Mouse (Mus musculus): ENCODE results near the gene Cfap58. TPM values are rescaled to one million over a fixed set of nuclear protein-coding genes. Genes with fewer than 3 reads are reported as not detected.

Gene Cfap58
- polyA plus RNA-seq (2015; fragmentation: Nextera tagmentation; extraction: Ambion mirVana), result not detected in 2 replicates

DNA sequence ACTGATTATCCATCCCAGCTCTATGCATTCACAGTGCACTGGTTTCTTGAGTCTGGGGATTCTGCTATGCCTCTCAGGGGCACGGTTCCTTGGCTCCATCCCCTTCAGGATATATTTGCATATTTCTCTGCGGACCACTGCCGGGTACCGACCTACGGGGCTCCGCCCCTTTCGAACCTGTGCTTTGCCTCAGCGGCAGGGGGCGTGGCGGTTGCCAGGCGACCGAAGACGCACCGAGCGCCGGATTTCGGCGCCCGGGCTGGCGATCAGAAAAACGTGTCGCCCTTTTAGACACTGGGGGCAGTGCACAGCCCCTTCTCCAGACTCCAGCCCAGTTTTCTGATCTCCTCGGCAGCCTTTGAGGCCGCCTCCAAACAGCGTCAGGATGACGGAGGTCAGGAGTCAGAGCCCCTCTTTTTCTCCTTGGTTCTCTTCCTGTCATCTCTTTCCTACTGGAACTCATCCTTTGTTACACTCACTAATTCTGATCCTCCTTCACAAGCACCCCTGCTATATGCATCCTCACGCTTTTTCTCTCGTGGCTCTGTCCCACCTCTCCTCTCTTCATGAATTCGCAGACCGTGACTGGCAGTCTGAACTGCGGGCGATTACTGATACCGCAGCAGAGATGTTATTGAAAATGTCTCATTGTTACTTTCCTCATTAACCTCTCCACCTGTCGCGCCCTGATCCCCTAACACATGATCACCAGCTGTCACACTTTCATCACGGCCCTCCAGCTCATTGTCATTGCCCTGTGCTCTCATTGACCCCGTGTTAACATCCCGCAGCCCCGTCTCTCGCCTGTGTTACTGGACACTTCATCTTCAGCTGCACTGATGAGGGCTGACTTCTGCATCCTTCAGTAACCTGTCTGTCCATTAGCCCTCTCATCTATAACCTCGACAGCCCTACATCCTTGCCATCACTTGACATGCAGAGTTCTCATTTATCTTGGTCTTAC, at the start of gene Cfap58:
Cfap58 (plus strand) TSS at position 233 of the 964 bp plus-strand sequence.
- H3K27me3 ChIP-seq (replicated peaks; ENCODE audit: control insufficient read depth, insufficient read depth, low read length), result no peaks in the 10 kb centered on the region
- H3K4me3 ChIP-seq (ENCODE audit: low read length), result peak within 1 kb of the TSS; percentile 41
- H3K4me2 ChIP-seq (ENCODE audit: low read depth, low read length), result peak within 1 kb of the TSS; percentile 72
- 0 out of 2 replicates have a peak within 1 kb of the TSS, but pooled peaks have one; percentile 22 for H3K9ac ChIP-seq (ENCODE audit: low read depth, low read length)
- no peaks in the 10 kb centered on the region for H3K9me3 ChIP-seq (ENCODE audit: control insufficient read depth, low read length)
- no peaks in the 10 kb centered on the region for H3K36me3 ChIP-seq (ENCODE audit: control insufficient read depth, insufficient read depth, low read length)
- no peak within 1 kb of the TSS for H3K27ac ChIP-seq (ENCODE audit: low read length)
- H3K4me1 ChIP-seq (ENCODE audit: control insufficient read depth, insufficient read depth, low read length), result no peaks in the 10 kb centered on the region
- 8% methylated on average over 41 of the region's 41 CpGs for WGBS
- ATAC-seq, result peak; percentile 77

DNA sequence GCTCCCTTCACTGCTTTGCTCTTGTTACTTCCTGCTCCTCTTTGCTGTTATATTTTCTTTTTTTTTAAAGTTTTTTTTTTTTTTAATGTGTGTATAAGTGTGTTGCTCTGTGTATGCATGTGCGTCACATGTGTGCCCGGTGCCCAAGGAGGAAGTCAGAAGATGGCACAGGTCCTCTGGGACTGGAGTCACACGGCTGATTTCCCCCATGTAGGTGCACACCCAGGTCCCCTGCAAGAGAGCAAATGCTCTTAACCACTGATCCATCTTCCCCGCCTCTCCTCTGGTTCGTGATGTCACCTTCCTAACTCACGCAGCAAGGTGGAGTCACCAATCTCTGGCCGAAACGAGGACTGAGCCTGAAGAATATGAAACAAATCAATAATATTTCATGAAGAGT, 49.4 kb upstream of the Cfap58 start:
- H3K27ac ChIP-seq (ENCODE audit: low read length), result no peak overlapping the region
- H3K4me1 ChIP-seq (ENCODE audit: control insufficient read depth, insufficient read depth, low read length), result peaks cover 13% of the 10 kb centered on the region; the same call in 1 of the 2 replicates

DNA sequence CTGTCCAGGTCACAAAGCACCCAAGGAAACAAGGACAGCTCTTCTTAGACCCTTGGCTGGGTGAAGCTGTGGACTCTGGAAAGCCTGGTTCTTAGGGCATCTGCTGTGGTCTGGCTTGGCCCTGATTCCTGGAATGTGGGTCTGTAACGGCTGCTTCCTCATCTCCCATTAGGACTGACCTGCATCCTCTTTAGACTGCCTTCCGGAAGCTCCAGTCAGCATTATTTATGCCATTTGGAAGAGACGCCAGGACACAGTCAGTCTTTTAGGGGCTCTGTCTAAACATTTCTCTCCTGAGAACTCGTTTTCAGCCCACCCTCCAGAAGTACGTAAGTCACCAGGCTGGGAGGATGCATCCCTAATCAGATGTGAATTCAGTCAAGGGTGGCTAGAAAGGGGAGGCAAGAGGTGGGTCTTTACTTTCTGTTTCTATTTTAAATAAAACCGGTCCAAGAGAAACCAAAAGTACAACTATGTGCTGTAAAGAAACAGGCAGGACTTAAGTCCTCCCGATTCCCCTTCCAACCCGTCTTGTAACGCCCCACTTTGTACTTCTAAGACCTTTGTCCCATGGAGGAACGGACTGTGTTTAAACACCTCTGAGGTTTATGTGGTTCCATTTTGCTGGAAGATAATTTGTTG, 46.9 kb upstream of the Cfap58 start:
- H3K27ac ChIP-seq (ENCODE audit: low read length), result peak overlapping the region; percentile 70
- H3K4me2 ChIP-seq (ENCODE audit: low read depth, low read length), result 0 out of 2 replicates have a peak overlapping the region, but pooled peaks have one; percentile 2
- H3K9ac ChIP-seq (ENCODE audit: low read depth, low read length), result no peak overlapping the region
- peaks cover 13% of the 10 kb centered on the region; the same call in 1 of the 2 replicates for H3K4me1 ChIP-seq (ENCODE audit: control insufficient read depth, insufficient read depth, low read length)
- peak; percentile 32; the same call in 1 of the 2 replicates for ATAC-seq
- H3K36me3 ChIP-seq (ENCODE audit: control insufficient read depth, insufficient read depth, low read length), result no peaks in the 10 kb centered on the region; the same call in 1 of the 2 replicates
- no peak overlapping the region for H3K4me3 ChIP-seq (ENCODE audit: low read length)
- no peaks in the 10 kb centered on the region for H3K27me3 ChIP-seq (replicated peaks; ENCODE audit: control insufficient read depth, insufficient read depth, low read length)
- WGBS, result 34% methylated on average over 10 of the region's 10 CpGs
- no peaks in the 10 kb centered on the region for H3K9me3 ChIP-seq (ENCODE audit: control insufficient read depth, low read length)

More for the DNA sequence above, 49.4 kb upstream of the Cfap58 start:
- no peaks in the 10 kb centered on the region for H3K9me3 ChIP-seq (ENCODE audit: control insufficient read depth, low read length)
- no peak overlapping the region for H3K4me3 ChIP-seq (ENCODE audit: low read length)
- H3K36me3 ChIP-seq (ENCODE audit: control insufficient read depth, insufficient read depth, low read length), result no peaks in the 10 kb centered on the region; the same call in 1 of the 2 replicates
- H3K4me2 ChIP-seq (ENCODE audit: low read depth, low read length), result no peak overlapping the region
- 88% methylated on average over 8 of the region's 8 CpGs for WGBS
- H3K27me3 ChIP-seq (replicated peaks; ENCODE audit: control insufficient read depth, insufficient read depth, low read length), result no peaks in the 10 kb centered on the region
- no peak for ATAC-seq
- no peak overlapping the region for H3K9ac ChIP-seq (ENCODE audit: low read depth, low read length)

DNA sequence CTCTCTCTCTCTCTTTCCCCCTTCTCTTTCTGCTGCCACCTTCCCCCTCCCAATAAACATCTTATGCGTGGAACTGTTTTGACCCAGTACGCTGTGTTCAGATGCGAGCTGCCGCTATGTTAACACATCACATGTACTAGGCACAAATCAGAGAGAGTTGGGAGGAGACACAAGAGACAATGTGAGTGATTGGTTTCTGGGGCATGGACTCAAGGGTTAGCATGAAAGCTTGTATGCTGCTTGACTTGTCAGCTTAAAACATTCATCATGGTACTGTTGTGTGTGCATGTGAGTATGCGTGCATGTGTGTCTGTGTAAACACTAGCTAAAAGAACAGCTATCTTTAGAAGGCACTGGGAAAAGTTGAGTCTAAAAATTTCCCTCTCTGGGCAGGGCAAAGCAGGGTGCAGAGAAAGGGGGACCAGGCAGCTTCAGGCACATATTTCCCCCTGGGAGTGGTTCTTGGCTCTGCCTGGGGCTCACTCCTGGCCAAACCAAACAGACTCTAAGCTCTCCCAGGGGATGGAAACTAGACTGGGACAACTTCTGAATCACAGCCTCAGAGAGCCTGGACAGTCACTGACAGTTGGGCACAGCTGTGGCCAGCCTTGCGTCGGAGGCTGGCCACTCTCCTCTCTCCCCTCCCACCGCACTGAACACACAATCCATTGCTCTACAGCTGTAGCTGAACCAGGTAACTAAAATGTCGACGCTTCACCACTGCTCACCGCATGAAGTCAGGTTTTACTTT, 45.7 kb upstream of the Cfap58 start:
- Histone ChIP-seq H3K4me3 (ENCODE audit: low read length) (no peak overlapping the region), H3K27ac (ENCODE audit: low read length) (peak overlapping the region; percentile 33), H3K4me2 (ENCODE audit: low read depth, low read length) (no peak overlapping the region), H3K27me3 (replicated peaks; ENCODE audit: control insufficient read depth, insufficient read depth, low read length) (no peaks in the 10 kb centered on the region), H3K36me3 (ENCODE audit: control insufficient read depth, insufficient read depth, low read length) (no peaks in the 10 kb centered on the region; the same call in 1 of the 2 replicates), H3K9me3 (ENCODE audit: control insufficient read depth, low read length) (no peaks in the 10 kb centered on the region), H3K9ac (ENCODE audit: low read depth, low read length) (no peak overlapping the region), H3K4me1 (ENCODE audit: control insufficient read depth, insufficient read depth, low read length) (peaks cover 13% of the 10 kb centered on the region; the same call in 1 of the 2 replicates)
- WGBS, result 56% methylated on average over 11 of the region's 11 CpGs
- ATAC-seq, result peak; percentile 51

DNA sequence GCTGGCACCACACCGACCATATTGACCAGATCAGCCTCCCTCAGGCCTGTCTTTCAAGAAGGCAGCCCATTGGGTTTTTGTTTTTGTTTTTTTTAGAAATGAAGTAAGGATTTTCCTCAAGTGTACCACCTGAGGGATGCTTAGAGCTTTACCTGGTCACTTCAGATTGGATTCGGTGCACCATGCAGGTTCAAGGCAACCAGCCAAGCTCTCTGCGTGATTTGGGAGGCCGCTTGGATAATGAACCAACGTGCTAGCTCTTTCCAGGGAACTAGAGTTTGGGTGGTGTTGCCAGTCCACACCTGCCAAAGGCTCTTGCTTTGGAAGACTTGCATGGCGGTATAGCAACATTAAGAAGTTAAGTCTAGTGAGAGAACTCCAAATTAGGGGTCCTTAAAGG, 44.4 kb upstream of the Cfap58 start:
- Histone ChIP-seq H3K4me1 (ENCODE audit: control insufficient read depth, insufficient read depth, low read length) (peaks cover 13% of the 10 kb centered on the region; the same call in 1 of the 2 replicates), H3K36me3 (ENCODE audit: control insufficient read depth, insufficient read depth, low read length) (peaks cover 7% of the 10 kb centered on the region; the same call in 1 of the 2 replicates), H3K27me3 (replicated peaks; ENCODE audit: control insufficient read depth, insufficient read depth, low read length) (no peaks in the 10 kb centered on the region), H3K27ac (ENCODE audit: low read length) (no peak overlapping the region), H3K4me2 (ENCODE audit: low read depth, low read length) (no peak overlapping the region), H3K9me3 (ENCODE audit: control insufficient read depth, low read length) (no peaks in the 10 kb centered on the region), H3K4me3 (ENCODE audit: low read length) (no peak overlapping the region), H3K9ac (ENCODE audit: low read depth, low read length) (no peak overlapping the region)
- no peak for ATAC-seq
- WGBS, result 93% methylated on average over 6 of the region's 6 CpGs

DNA sequence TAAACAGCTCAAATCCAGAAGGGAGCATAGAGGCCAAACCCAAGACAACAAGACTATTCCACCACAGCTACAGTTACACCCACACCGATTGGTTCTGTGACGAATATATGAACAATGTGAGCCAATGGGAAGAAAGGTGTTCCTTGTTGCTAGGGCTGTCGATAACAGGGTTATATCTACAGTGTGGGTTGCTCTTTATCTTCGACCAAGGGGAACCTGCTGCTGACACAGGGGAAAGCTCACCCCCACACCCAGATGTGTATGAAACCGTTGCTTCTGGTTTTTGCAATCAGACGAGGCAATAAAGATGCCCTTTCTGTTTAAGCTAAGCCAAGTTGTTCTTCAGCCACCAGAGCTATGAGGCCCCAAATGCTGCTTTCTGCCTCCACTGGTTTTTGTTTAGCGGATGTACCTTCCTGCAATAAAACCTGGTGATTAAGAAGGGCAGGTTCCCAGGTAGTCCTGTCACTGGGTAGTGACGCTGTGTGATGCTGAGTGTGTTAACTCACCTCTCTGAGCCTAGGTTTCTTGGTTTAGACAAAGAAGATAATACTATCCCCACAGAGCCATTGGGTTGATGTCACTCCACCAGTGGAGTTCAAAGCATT, 38.9 kb upstream of the Cfap58 start:
- WGBS, result 77% methylated on average over 8 of the region's 8 CpGs
- H3K27me3 ChIP-seq (replicated peaks; ENCODE audit: control insufficient read depth, insufficient read depth, low read length), result no peaks in the 10 kb centered on the region
- no peak overlapping the region for H3K9ac ChIP-seq (ENCODE audit: low read depth, low read length)
- peaks cover 15% of the 10 kb centered on the region; the same call in 1 of the 2 replicates for H3K4me1 ChIP-seq (ENCODE audit: control insufficient read depth, insufficient read depth, low read length)
- H3K27ac ChIP-seq (ENCODE audit: low read length), result no peak overlapping the region
- H3K36me3 ChIP-seq (ENCODE audit: control insufficient read depth, insufficient read depth, low read length), result peaks cover 7% of the 10 kb centered on the region; the same call in 1 of the 2 replicates
- H3K9me3 ChIP-seq (ENCODE audit: control insufficient read depth, low read length), result no peaks in the 10 kb centered on the region
- peak; percentile 38; the same call in 1 of the 2 replicates for ATAC-seq
- H3K4me2 ChIP-seq (ENCODE audit: low read depth, low read length), result no peak overlapping the region
- H3K4me3 ChIP-seq (ENCODE audit: low read length), result no peak overlapping the region

DNA sequence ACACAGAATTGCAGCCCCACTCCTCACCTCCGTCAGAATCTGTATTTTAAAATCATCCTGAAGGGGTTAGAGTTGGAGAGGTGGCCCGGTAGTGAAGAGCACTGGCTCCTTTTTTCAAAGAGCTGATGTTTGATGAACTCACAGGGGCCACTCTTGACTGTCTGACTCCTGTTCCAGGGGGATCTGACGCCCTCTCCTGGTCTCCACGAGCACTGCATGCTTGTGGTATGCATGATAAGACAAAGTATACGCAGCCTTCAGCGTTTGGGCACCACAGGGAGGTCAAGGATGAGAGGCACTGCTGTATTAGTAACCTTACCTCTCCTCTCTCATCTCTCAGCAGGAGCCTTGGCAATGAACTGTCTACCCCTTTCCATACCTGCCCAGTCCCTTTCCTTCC, 37.5 kb upstream of the Cfap58 start:
- Histone ChIP-seq H3K4me3 (ENCODE audit: low read length) (no peak overlapping the region), H3K4me1 (ENCODE audit: control insufficient read depth, insufficient read depth, low read length) (peaks cover 18% of the 10 kb centered on the region), H3K9ac (ENCODE audit: low read depth, low read length) (no peak overlapping the region), H3K36me3 (ENCODE audit: control insufficient read depth, insufficient read depth, low read length) (peaks cover 7% of the 10 kb centered on the region; the same call in 1 of the 2 replicates), H3K9me3 (ENCODE audit: control insufficient read depth, low read length) (no peaks in the 10 kb centered on the region), H3K4me2 (ENCODE audit: low read depth, low read length) (no peak overlapping the region), H3K27me3 (replicated peaks; ENCODE audit: control insufficient read depth, insufficient read depth, low read length) (no peaks in the 10 kb centered on the region), H3K27ac (ENCODE audit: low read length) (no peak overlapping the region)
- WGBS, result 68% methylated on average over 6 of the region's 6 CpGs
- no peak for ATAC-seq

DNA sequence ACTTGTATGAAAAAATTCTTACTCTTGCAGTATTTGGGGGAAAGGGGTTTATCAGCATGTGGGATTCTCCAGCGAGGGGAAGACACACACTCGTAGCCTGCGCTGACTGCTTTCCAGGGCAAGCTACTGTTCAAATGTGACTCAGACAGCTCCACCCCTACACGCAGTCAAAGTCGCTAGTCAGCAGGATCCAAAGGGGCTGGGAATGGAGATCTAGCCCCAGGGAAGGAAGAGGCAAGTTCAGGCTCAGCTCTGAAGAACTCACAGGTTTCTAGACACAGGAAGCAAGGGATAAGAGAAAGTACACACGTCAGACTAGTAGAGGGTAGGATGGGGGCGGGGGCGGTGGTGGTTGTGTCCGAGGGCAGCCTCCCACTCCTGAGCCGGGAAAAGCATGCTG, 36.9 kb upstream of the Cfap58 start:
- H3K27ac ChIP-seq (ENCODE audit: low read length), result no peak overlapping the region
- 88% methylated on average over 10 of the region's 10 CpGs for WGBS
- no peaks in the 10 kb centered on the region for H3K27me3 ChIP-seq (replicated peaks; ENCODE audit: control insufficient read depth, insufficient read depth, low read length)
- H3K9ac ChIP-seq (ENCODE audit: low read depth, low read length), result no peak overlapping the region
- no peak overlapping the region for H3K4me2 ChIP-seq (ENCODE audit: low read depth, low read length)
- peaks cover 7% of the 10 kb centered on the region; the same call in 1 of the 2 replicates for H3K36me3 ChIP-seq (ENCODE audit: control insufficient read depth, insufficient read depth, low read length)
- H3K4me3 ChIP-seq (ENCODE audit: low read length), result no peak overlapping the region
- ATAC-seq, result no peak
- H3K9me3 ChIP-seq (ENCODE audit: control insufficient read depth, low read length), result no peaks in the 10 kb centered on the region
- peaks cover 21% of the 10 kb centered on the region for H3K4me1 ChIP-seq (ENCODE audit: control insufficient read depth, insufficient read depth, low read length)

Data from intestine, embryonic 16.5 days (tissue).